Mouse (Mus musculus) lung, postnatal 14 days (tissue): ENCODE data around the gene Zbtb16.

Experiments used
- DNase-seq: peaks from one replicate; pipeline ENCODE4 v3.0.0; 2021

Gene Zbtb16

DNA sequence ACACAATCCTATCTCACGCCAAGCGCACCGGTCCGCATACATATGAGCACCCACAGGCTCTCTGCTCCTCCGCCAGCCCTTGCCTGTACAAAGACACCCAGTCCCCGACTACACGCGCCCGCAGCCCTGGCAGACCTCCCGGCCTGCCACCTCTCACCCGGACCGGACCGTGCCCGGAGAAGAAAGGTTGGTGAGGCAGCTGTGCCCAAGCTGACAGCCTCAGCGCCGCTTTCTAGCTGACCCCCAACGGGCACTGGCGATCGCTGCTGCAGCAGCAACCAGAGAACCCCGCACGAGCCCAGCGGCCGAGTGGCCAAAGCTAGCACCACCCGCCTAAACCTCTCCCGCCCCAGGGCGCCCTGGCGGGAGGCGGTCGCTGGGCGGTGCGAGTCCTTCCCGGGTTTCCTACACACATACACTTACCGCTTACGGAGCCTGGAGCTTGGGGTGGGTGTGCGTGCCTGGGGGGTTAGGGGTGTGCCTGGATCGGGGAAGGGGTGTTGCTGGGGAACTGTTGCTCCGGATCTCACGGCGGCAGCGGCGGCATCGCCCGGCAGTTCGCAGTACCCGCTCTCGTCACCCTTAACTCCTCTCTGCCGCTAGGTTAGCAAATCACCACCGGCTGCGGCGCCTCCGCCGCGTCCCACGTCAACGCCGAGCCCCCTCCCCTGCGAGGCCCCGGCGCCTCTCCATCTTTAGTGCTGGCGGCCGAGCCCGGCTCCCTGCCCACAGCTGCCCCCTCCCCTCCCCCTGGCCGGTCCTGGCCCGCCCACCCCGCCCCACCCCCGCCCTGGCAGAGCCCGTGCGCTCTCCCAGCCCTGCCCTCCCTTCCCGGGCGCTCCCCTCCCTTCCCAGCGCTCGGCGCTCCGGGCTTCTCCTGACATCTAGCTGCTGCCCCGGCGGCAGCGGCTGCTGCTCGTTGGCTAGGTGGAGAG lies at the start of gene Zbtb16:
TSS of gene Zbtb16 (minus strand) at position 592 of the 935 bp plus-strand sequence.
- peak; percentile 93 for DNase-seq

DNA sequence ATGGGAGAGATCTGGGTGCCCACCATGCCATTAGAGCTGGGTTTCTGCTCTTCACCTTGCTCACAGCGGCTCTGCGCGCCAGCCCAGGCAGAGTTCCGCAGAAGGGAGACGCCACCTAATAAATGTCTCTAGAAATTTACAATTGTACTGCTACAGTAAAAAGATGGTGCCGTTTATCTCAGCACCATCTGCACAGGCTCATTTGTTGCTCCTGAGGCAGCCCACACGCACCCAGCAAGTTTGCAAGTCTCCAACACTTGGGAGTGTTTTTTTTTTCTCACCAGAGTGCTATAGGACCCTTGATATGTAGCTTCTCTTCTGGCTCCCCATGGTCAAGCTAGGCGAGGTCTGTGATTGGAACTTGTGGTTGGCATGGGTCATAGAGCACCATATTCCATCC lies 36.9 kb upstream of the Zbtb16 start:
- no peak for DNase-seq

DNA sequence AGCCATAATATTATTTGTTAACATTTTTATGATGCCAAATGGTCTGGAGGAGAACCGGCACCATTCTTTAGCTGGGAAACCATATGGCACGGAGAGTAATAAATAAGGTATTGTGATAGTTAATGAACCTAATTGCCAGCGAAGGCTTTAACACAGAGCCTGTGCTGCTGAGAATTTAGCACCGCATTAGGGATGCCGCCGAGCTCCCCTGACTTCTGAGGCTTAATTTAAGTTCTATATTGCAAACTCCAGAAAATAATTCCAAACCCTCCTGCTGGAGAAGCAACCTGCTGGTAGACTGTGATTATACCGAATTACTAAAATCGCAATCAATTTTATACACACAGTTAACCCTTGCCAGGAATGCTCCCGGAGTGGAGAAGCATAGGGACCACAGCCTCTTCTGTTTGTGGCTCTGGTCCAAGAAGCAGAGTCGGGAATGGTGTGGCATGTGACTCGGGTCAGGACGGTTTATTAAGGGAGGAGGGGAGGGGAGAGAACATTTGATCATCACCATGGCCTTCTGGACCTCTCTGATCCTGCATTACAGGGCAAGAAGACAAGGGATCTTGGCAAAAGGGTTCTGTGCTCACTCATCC lies 30.6 kb upstream of the Zbtb16 start:
- DNase-seq: no peak

DNA sequence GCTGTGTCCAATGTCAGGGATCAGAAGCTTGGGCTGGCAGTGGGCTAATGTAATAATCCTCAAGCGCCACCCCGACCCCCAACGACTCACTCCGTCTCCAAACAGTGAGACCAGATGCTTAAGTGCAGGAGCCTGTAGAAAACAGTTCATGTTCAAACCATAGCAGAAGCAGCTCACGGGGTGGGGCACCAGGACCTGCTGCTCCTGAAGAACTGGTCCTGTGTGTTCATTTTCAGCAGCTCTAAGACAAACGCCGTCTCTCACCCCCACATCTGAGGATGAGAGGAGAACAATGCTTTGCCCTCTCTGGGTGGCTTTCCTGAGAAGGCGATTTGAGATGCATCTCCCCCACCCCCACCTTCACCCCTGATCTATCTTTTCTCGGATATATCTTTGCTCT lies 29.2 kb upstream of the Zbtb16 start:
- no peak for DNase-seq

DNA sequence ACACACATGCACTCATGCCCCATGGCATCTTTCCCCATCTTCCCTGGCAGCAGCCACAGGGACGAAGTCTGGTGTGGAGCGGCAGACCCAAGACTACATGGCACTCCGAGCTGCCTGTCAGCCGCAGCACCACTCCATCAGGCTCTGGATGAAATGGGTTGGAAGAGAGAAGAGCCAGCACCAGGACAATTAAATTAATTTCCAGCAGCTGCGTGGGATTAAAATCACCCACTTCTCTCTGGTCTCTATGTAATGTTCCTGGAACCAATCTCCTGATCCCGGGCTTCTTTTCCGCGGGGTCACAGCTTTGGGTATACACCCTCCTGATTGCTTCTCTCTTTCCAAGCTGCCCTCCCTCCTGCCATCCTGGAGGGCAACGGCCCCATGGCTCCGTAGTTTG lies 25.5 kb upstream of the Zbtb16 start:
- DNase-seq: peak; percentile 46

DNA sequence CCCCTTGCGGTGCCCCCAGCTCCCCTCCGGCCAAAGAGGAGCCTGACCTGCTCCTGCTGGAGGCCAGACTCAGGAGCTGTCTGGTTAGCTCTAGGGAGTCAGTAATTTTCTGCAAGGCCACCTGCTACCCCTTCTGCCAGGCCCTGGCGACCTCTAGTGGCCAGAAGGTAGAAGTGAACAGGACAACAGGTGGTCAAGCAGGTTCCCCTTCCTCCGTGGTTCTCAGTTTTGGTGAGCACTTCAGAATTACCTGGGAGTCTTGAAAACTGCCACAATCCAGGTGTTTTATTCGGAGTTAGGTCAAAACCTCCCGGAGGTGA lies 24.5 kb upstream of the Zbtb16 start:
- DNase-seq: peak; percentile 82

DNA sequence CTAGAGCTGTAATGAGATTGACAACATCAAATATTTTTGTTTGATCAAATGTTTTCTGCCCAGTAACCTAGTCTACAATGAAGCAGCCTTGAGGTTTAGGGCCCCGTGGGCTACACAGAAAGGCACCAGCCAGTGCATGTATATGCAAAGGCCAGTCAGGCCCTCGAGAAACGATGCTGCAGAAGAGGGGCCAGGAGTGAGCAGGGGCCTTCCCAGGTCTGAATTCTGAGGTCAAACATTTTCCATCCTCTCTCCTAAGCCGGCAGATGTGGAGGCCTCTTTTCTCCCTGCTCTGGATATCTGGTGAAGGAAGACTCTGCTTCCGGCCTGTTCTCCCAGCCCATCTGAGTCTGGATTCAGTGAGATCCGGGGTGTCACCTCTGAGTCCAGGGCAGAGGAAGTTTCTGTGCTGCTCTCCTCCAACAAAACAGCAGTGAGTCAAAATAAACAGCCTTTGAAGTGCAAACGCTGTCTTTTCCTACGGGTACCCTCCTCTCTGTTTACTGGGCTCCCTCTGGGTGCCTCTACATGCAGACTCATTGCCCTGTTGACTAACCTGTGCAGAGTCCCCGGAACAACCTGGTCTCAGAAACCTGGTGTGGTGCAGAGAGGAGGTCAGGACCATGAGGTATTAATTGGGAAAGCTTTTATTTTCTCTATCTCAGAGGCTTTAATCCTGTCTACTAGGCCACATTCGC lies 24.0 kb upstream of the Zbtb16 start:
- DNase-seq: no peak

DNA sequence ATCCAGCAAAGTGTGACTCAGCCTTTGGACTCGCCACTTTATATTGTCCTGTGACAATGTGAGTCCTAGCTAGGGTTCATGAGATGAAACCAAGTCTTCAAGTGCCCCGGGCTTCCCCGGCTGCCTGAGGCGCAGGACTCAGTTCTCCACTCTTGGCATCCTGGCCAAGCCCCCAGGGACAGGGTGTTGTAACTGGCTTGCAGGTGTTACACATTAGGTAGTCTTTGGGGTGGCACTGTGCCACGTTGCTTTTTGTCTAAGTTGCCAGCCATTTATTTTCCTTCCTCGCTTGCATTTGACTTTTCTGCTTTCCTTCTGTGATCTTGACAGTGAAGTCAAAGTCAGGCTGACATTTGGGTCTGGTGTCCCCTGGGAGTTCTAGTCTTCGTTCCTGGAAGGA lies 21.9 kb upstream of the Zbtb16 start:
- DNase-seq: no peak

DNA sequence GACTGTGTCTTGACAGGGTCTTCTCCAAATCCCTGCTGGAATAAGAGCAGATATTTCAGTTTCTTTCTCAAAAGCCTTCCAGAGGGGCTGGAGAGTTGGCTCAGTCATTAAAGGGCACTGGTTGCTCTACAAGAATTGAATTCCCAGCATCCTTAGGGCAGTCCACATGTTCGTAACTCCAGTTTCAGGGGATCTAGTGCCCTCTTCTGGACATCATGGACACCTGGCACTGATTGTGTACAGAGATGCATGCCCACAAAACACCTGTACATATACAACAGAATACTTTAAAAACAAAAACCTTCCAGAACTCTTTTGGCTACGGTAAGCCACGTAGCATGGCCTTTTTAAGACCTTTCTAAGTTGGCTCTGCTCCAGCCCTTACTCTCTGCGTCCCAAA lies 20.2 kb upstream of the Zbtb16 start:
- no peak for DNase-seq

DNA sequence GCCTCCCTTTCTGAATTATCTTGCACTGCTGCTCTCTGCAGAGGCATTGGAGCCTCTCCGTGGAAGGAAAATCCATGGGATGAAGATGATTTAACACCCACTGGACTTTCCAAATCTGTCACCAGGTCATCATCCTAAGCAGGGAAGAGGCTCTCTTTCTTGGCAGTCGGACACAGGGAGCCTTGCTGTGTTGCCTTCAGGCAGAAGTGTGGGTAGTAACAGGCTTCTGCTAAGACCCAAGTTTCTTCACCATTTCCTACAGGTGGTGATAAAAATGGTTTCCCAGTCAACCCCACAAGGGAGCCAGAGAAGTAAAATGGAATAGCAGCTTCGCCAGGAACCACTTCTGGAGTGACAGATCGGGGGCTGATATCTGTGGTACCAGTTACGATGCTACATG lies 13.5 kb upstream of the Zbtb16 start:
- no peak for DNase-seq

DNA sequence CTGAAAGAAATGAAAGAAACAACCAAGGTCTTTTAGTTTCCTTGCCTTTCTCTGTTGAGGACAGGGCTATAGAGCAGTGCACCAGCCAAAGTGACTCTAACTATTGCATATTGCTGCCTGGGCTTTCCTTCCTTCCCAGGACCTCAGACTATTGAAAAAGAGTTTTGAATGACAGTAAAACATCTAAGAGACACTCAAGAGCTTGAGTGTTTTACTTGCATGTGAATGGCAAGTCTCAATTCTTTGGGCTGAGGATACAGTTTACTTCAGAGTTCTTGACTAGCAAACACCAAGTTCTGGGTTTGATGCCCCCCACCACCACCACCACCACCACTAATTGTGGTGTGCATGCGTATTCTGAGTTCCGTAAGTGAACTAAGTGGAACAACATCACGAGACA lies 3.5 kb upstream of the Zbtb16 start:
- DNase-seq: no peak

DNA sequence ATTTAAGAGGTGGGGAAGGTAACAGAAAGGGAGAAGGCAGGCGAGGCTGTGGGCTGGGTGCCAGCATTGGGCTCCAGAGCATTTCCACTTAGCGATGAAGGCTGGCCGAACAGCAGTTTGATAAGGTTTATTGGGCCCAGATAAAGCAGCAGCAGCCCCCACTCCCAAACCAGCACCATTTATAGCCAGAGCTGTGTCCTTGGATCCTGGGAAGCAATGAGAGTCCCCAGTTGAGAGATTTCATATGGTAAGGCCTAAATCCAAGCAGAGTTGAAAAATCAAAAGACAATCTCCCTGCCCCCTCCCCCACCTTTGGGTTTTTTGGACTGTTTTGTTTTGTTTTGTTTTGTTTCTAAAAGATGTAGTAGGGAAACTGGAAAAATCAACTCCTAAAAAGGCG lies 2.3 kb upstream of the Zbtb16 start:
- no peak for DNase-seq

DNA sequence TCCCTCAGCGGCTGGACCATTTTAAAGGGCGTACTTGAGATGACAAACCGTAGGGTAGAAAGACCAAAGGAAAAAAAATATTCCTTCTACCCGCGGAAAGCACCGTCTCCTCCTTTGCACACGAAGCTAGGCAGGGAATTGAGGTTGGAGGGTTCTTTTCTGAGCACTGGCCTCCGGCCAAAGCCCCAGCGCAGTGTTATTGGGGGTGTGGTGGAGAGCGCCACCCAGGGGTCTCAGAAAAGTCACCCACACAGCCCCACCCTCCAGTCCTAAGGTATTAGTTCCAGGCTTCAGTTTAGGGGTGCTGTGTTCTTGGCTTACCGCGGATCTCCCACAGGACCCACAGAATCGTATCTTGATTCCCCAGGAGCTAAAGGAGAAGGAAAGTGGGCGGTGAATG lies 1.2 kb upstream of the Zbtb16 start:
- peak; percentile 56 for DNase-seq

DNA sequence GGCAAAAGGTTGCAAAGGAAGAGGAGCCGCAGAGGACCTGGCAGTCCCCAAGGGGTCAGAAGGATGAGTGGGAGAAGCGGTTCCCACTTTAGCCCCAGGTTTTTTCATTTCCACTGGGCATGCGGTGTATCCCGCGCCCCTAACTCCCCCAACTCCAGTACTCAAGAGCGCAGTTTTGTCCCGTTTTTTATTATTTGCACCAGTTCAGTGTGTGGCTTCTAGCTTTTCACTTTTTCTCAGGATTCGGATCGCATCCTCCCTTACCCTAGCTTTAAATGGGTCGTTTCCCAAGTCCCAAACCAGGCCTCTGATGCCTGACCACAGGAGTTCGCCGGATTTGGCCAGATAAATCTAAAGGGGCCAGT lies 526 bp upstream of the Zbtb16 start:
- DNase-seq: no peak

DNA sequence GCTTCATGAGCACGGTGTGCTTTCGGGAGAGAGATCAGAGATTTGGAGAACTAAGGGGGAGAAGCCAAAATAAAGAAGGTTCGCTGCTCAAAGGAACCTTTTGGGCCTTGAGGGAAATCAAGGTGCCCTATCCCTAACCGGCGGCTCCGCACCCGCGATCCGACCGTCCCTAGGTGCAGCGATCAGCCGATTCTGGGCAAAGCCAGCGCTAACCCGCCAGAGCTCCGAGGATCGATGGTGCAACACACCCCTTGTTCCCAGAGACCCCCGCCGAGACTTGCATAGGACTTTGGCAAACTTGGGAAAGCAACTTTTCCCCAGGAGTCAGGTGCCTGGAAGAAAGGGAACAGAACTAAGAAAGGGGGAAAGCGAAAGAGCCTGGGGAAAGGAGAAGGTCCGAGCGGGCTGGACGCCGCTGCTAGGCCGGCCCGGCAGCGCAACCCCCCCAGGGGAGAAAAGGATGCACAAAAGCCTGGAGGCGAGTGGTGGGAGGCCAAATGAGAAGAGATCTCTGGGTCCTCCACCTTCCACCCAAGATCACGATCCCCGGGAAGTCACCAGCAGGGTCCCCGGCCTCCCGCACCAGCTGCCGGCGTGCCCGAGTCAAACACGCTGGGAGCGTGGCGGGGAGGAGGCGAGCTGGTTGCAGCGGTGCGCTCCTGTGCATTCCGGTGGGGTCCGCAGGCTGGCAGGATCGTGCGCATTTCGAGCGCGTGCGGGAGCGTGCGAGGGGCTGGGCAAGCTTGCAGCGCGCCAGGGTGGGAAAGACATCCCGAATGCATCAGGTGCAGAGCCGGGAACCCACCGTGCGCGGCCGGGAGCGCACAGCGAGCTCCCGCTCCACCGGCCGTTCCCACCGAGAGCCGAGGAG lies 1.2 kb downstream of the Zbtb16 start:
- peak; percentile 43 for DNase-seq

DNA sequence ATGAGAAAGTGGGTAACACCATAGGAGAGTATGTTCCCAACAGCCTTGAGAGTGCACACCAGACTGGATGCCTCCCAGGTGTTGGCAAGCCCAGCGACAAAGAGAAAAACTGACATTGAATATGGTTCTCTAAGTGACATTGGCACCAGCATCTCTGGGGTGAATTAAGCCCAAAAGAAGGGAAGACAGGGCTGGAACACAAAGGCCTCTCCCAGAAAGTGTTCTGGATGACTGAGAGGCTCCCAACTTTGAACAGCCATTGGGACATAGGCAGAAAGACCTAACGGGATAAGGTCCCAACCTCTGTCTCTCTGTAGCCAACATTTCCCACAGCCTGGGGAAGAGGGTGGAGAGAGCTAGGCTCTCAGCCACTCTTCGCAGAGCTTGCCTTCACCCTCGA lies 2.0 kb downstream of the Zbtb16 start:
- no peak for DNase-seq

DNA sequence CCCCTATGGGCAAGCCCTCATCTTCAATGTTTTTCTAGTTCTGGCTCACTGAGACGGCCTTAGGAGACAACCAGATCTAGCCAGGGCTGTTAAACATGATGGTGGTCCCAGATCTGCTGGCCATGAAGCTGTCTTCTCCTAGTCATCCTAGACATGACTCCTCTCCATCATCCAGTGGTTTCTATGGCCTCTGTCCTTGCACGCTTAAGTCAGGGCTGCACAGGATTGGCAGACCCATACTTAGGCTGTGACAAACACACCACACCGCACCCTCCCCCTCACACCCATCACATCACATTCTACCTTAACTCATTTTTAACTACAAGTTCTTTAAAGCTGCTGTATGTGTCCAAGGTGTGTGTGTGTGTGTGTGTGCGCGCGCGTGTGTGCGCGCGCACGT lies 2.5 kb downstream of the Zbtb16 start:
- DNase-seq: no peak

DNA sequence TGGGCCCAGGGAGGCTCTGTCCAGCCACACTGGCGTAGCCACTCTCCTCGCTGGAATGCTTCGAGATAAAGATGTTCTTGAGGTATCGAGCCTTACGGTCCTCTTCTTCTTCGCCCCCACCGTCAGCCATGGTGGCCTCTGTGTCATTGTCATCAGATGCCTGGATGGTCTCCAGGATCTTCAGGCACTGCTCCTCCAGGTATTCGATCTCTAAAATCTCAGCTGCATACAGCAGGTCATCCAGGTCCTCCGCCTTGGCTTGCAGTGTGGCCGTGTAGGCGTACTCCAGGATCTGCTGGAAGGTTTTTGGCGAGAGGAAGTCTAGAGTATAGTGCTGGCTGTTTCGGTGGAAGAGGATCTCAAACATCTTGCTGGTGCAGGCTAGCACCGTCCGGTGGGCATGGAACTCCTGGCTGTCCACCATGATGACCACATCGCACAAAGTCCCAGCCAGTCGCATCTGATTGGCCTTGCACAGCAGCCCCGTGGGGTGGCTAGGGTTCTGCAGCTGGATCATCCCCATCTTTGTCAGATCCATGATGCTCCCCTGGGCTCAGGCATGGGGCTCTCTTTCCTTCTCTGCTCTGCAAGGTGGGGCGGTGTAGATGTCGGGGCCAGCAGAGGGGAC lies 3.4 kb downstream of the Zbtb16 start:
- no peak for DNase-seq

DNA sequence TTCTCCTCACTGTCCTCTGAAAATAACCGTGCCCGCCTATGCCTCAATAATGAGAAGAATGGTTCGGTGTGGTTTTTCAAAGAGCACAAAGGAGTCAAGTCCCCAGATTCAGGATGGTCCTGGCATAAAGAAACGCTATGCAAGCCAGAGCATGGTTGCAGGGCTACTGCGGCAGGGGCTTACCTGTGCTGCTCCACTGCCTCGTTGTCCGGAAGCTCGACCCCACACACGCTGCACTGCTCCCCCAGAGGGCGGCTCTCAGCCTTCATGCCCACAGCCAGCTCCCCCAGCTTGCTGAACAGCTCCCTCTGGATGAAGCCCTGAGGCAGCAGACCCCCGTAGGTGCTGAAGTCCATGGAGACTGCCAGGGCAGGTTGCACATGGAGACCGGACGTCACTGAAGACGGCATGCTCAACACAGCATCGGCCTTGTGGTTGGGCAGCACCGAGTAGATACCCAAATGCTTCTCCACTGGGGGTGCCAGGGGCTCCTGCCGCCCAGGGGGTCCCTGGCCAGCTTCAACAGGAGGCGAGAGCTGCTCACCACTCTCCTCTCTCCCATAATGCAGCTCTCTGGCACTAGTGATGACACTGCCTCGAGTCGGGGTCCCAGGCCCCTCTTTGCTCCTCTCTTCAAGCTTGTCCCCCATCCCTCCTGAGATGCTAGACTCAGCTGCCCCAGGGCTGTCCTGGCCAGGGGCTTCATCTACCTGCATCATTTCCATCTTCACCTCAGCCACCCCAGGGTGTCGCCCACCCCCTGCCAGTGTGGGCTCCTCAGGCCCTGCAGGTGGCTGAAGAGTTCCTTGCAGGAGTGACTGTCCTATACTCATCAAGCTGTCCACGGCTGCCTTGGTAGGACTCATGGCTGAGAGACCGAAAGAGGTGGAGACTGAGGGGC lies 4.2 kb downstream of the Zbtb16 start:
- no peak for DNase-seq

DNA sequence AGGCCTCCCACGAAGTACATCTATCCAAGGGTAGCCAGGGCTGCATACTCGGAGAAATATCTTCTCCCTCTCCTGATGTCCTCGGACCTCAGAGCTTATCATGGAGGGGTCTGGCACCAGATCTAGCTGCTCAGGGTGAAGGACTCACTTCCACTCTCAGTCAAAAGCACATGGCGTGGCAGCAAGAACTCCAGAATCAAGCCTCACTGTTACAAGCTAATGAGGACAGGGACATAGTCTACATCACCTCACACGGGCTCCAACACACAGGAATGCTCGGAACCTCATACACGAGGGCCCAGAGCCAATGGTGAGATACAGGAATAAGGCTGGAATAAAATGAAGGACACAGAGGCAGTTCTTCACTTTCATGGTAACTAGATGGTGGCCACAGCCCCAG lies 7.2 kb downstream of the Zbtb16 start:
- no peak for DNase-seq

DNA sequence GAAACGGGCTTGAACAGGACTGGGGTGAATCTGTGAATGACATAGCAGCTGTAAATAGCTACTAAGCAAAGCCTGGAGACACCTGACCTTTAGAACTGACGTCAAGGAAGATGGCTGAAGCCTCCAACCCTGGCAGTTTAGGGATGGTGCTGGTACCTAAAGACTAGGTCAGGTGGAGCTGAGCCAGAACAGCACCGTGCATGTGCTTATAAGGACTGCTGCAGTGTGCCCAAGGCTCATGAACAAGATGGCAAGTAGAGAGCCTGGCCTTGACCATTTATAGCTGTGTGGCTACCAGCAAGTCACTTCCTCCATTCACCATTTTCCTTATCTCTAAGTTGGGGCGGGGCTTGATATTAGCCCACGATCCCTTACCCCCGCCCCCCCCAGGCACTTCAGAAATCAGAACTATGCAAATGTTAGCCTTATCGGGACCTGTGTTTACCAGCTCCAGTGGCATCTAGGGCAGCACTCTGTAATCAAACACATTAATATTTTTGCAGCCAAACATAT lies 9.6 kb downstream of the Zbtb16 start:
- no peak for DNase-seq
